In genomic region chr15:98134034-98134433, GRCm38 (mm10) we compare ENCODE assay signal across 18 mouse cellular contexts. TPM values are rescaled to one million over a fixed set of nuclear protein-coding genes. Genes with fewer than 3 reads are reported as not detected.
DNase-seq lines count a peak whose midpoint lies in the region; ATAC-seq lines count a peak whose summit lies in the region.
"Had no signal": no experiment of that assay in that cellular context is flagged by ENCODE, and none has a peak within 500 bp of the region (broad histone marks: within the 10 kb centered on the region; RNA-seq: fewer than 3 reads in every experiment).

No protein-coding gene starts in this region.

- no peak for DNase-seq in frontal cortex, postnatal 14 days (ENCODE audit: low spot score in 2 of 2)
- peak; percentile 40 for DNase-seq in layer of hippocampus, adult 9-11 months
- DNase-seq in layer of hippocampus, adult 11-12 months (ENCODE audit: low spot score): no peak
- peak; percentile 38 for DNase-seq in right cerebral cortex, adult 18-20 months
- no peak for DNase-seq in right cerebral cortex, postnatal 14 days
- DNase-seq in adrenal gland, adult 2 months: no peak
- DNase-seq: adrenal gland, postnatal 25 days; cerebellum, postnatal 14 days; heart, postnatal 36 days; kidney, postnatal 4 days; lung, adult 2 months; lung, postnatal 36 days had no signal

- peak; percentile 24; the same call in 1 of the 2 replicates for ATAC-seq in frontal cortex, adult (ENCODE audit: low TSS enrichment)
- ATAC-seq: activated CD4-positive, CD25-positive, alpha-beta regulatory T cell, adult 4 months; intestine, embryonic 15.5 days; Patski had no signal

RNA-seq across cellular contexts. Expression of gene Asb8, which starts 31.4 kb away (rescaled TPM):
- total RNA-seq in adrenal gland, adult 2 months (2021): 10 to 100 TPM; 37.3 to 43.0 TPM
- polyA plus RNA-seq in adrenal gland, adult 2 months (2012; rRNA removed): 25.3 and 28.5 TPM in 2 replicates

RNA-seq across cellular contexts. Expression of gene Ccdc184, which starts 32.9 kb away (rescaled TPM):
- total RNA-seq in adrenal gland, adult 2 months (2021): under 1 TPM; 0.75 to 0.90 TPM
- 1.0 and 1.5 TPM in 2 replicates for polyA plus RNA-seq in adrenal gland, adult 2 months (2012; rRNA removed)
- total RNA-seq: granulocyte monocyte progenitor cell, adult 5-6 weeks had no signal
- polyA plus RNA-seq: liver, embryonic 11.5 days; Patski had no signal

RNA-seq across cellular contexts. Expression of gene Senp1, which starts 40.5 kb away (rescaled TPM):
- 10 to 100 TPM; 15.7 to 16.5 TPM for total RNA-seq in adrenal gland, adult 2 months (2021)
- 4.1 and 5.1 TPM in 2 replicates for polyA plus RNA-seq in adrenal gland, adult 2 months (2012; rRNA removed)

RNA-seq across cellular contexts. Expression of gene Pfkm, which starts 41.6 kb away (rescaled TPM):
- 10 to 100 TPM; 46.1 to 73.6 TPM for total RNA-seq in adrenal gland, adult 2 months (2021)
- 30.0 and 33.5 TPM in 2 replicates for polyA plus RNA-seq in adrenal gland, adult 2 months (2012; rRNA removed)

Comparison
In these comparisons a context has a peak if more than half of its experiments do, and no peak if none do; other contexts are left out.
1. DNase-seq: peak in layer of hippocampus, adult 9-11 months (single experiment) and right cerebral cortex, adult 18-20 months (single experiment); none in frontal cortex, postnatal 14 days (0 of 2), layer of hippocampus, adult 11-12 months (single experiment), right cerebral cortex, postnatal 14 days (single experiment) and adrenal gland, adult 2 months (single experiment).